Mouse (Mus musculus) lung, adult 2 months (tissue): ENCODE results near the gene Hist1h4a.

Source experiments
- CTCF ChIP-seq: fragments of 200-500 bp; IDR thresholded peaks from 2 replicates; pipeline ENCODE4 v1.5.1; 2011; ENCODE audit warnings: mild to moderate bottlenecking, low read length, control low read depth; ENCODE audit not compliant: insufficient read depth
- POLR2A ChIP-seq: fragments of 200-500 bp; IDR thresholded peaks from 2 replicates; pipeline ENCODE4 v1.6.1; 2011; ENCODE audit warnings: low read depth, mild to moderate bottlenecking, control low read depth, low read length, borderline replicate concordance; ENCODE audit errors: extremely low read depth

GRCm38 (mm10) chr13:23763242-23763585 is 2.2 kb upstream of the Hist1h4a start:
- no peak for TF ChIP-seq POLR2A
- no peak for TF ChIP-seq CTCF
